Mouse (Mus musculus) right cerebral cortex, postnatal 25 days (tissue): ENCODE measurements around the gene Gpnmb.

Experiments used
- DNase-seq: peaks from one replicate; pipeline ENCODE4 v3.0.0; 2022

Gene Gpnmb

DNA sequence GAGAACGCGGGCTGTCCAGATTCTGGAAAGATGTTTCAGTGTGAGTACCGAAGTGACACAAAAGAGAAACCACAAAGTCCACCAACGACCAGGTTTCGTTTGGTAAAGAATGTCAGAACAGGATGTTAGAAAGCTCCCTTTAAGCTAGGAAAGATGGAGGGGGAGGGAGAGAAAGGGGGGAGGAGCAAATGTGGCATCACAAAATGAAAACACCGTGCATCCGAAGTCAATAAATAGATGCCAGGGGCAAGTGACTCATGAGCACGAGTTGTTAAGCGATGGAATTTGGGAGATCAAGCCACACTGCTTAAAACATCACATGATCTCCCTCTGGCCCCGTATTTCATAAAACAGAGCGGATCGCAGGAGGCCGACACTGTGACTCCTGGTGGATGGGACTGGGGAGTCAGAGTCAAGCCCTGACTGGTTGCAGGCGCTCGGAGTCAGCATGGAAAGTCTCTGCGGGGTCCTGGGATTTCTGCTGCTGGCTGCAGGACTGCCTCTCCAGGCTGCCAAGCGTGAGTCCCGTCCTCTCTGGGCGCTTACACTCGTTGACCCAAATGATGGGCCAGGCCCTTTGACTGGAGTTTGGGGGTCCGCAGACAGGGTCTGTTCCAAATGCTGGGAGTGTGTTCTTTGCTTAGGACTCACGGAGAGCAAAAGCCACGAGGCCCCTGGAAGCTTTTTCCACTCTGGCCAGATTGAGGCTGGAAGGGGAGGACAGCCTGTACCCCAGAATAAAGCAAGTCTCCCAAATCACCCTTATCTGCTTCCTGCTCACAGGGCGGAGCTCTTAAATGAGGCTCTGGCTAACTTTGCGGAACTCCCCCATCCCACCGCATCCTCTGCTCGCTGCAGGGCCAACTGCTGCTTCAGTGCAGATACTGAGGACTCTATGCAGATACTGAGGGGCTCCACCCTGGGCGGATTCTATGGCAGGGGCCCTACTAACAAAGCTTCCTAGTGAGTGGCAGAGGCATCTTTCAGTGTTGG is at the start of gene Gpnmb:
TSS of gene Gpnmb (plus strand) at position 272 of the 993 bp plus-strand sequence.
- DNase-seq = no peak

DNA sequence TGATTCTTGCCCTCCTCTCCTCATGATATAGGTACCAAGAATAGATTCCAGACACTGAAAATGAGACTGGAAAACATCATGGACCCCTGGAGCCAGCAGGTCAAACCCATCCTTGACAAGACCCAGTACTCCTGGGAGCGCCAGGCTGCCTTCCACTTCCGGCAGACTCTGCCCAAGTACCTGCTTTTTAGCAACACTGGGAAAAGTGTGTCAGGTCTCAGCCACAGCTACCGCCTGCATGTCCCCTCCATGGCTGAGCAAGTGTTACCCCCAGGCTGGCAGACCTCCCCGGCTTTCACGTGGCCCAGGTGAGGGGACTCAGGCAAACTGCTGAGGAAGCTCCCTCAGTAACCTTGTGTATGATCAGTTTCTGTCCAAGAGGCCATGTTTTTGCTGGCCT is 46.4 kb upstream of the Gpnmb start:
- no peak for DNase-seq

DNA sequence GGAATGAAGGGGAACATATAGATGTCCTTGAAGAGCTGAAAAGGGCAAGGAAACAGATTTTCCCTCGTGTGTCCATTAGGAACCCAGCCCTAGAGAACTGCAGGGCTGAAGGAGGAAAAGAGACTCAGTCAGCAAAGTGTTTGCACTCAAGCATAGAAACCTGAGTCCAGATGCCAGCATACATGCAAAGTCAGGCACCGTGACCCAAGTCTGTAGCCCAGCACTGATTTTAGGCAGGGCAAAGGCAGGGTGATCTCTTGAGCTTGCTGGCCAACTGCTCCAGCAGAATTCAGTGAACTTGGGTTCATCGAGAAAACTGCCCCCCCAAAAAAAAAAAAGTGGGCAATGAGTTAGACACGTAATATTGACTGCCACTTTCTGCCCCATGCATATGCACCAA is 44.4 kb upstream of the Gpnmb start:
- no peak for DNase-seq

DNA sequence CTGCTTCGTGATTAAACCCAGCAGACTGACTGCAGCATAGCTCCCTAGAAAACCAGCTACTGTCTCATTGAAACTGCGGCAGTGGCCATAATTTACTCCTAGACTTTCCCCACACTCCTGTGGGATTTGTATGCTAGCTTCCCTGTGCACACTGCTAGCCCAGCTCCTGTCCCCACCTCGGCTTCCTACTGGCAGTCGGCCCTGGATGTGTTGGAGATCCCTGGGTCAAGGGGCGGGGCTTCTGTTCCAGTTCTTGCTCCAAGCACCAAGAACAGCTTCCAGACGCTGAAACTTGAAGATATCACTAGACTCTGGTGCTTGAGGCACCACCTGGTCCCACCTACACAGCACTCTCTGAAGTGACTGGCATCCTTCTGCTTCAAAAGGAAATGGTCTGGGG is 38.2 kb upstream of the Gpnmb start:
- no peak for DNase-seq

DNA sequence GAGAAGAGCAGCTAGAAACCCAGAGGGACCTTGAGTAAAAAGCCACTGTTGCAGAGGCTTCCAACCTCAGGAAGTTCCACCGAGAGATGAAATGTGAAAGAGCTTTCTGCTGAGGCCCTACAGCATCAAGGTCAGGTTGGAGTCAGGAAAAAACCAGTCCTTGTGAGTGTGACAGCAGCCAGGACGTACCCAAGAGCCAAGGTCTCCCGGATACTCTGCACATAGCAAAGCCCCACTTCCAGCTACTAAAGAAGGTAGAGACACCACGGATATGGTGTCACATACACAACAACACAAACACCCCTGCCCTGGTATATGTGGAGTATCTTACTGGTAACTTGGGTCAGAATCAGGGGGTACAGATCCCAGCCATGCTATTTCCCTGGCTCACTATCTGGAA is 37.5 kb upstream of the Gpnmb start:
- DNase-seq = no peak

DNA sequence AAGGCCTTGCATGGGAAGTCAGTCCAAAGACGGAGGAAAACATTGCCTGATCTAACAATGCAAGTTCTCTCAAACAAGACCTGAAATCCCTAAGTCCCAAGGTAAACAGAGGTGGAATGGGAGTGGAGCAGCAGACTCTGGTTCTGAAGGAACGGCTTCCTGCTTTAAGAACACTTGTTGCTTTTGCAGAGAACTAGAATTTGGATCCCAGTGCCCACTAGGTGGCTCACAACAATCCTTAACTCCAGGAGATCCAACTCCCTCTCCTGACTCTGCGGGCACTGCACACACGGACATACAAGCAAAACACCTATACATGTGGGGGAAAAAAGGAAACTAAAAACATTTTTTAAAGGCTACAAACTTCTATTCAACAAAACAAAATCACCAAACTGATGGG is 33.0 kb upstream of the Gpnmb start:
- DNase-seq = no peak

DNA sequence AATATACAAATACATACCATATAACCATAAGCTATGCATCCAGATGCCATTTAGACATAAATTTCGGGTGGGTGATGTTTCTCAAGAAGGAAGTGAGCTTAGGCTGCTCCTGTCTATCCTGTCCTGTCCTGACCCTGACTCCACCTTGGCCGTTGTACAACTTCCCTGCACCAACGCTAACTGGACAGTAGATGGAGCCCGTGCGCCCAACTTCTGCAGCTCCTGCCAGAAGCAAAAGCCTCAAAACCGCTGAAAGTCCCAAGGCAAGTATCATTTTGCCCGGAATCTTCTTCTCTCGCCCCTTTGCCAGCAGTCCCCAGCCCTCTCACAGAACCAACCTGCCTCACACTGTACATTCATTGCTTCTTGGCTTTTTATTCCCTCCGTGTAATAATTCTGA is 28.4 kb upstream of the Gpnmb start:
- DNase-seq = peak; percentile 44

DNA sequence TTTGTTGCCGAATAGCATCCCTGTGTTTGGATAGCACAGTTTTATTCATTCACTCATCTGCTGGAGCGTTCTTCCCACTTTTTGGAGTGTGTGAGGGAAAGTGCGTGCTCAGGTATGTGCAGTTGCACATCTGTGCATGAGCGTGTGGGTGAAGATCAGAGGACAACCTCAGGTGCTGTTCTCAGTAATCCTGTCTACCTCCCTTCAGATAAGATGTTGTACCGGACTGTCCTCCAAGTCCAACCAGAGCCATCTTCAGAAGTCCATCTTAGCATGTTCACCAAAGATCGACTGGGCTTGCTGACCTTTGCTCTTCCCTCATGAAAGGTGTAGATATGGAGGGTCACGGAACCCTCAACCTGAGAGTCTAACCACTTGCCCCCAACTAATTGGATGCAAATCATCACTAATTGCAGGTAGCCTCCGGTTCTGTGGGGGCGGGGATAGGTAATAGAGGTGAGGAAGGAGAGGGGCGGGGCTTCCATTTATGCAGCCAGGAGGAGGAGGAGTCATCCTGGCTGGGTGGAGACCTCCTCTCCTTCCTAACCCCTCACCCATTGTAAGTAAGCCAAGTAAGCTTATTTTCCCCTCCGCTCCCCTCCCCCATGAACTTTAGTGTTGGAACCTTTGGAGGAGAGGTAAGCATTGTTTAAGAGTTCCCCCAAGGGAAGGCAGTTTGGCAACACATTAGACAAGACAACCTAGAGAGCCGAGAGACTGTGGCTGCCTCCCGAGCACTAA is 27.8 kb upstream of the Gpnmb start:
- no peak for DNase-seq

DNA sequence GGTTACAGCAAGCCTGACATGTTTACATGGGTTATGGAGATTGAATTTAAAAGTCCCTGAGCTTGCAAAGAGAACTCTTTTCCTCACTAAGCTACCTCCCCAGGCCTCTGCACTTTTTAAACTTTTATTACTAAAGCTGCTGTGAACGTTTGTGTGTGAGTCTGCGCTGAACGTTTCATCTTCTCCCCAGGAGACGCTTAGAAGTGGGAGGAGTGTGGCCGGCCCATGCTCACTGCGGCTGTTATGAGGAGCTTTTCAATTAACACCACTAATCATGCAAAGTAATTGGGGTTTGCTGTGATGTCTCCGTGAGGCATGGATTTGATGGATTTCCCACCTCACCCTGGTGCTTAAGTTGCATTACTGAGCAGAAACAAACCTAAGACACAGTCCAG is 27.2 kb upstream of the Gpnmb start:
- DNase-seq = no peak

DNA sequence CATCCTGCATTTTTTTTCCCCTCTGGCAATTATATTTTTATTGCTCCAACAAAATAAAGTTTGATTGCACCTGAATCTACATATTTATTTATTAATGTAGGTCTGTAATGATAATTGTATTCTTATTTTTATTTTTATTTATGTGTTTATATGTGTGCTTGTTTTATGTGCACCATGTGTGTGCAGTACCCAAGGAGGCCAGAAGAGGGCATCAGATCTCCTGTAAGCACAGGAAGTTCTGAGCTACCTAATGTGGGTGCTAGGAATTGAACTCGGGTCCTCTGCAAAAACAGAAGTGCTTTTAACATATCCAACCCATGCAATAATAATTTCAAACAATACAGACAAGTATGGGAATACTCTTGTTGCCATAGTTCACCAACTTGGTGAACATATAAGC is 26.7 kb upstream of the Gpnmb start:
- DNase-seq = no peak

DNA sequence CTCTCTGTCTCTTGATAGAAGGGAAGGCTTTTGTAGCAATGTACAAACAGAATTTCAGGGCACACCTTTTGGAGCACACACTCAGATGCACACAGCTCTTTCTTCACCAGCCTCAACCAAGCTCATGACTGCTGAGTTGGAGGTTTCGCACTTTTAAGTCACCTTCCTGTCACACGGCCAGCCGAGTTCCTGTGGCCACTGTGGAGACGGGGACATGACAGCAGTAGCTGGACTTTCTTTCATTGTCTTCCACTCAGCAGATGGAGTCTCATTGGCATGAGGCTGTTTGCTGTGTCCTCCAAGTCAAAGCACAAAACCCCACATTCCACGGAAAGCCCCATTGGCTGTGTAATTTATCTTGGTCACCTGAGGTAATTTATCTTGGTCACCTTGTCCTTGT is 25.2 kb upstream of the Gpnmb start:
- no peak for DNase-seq

DNA sequence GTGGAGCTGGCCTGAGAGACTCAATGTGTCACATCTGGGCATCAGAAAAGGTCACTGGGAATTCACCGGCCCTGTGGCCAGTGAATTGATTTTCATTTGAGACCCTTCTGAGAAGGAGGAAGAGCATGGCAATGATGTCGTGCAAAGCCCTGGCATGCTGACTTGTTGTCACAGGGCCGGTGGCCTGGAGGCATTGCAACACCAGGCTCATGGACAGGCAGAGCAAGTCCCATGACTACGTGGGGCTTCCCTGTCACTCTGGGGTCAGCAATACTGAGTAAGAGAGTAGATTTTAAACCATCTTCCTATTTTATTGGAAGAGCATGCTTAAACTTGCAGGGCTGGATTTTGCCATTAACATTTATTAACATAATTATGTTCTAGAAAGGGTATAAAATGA is 23.3 kb upstream of the Gpnmb start:
- DNase-seq = no peak

DNA sequence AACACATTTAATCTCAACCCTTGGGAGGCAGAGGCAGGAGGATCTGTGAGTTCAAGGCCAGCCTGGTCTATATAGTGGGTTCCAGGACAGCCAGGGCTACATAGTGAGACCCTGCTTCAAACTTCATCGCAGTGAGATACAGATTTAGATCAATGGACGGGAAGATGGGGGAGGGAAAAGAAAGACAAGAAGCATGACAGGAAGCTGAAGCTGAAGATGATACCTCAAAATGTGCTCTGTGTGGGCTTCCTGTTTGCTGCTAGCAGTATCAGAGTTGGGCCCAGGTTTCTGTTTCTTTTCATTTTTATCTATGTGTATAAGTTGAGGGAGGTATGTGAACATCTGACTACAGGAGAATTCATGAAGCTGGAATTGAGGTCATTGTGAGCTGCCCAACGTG is 22.9 kb upstream of the Gpnmb start:
- DNase-seq = no peak

DNA sequence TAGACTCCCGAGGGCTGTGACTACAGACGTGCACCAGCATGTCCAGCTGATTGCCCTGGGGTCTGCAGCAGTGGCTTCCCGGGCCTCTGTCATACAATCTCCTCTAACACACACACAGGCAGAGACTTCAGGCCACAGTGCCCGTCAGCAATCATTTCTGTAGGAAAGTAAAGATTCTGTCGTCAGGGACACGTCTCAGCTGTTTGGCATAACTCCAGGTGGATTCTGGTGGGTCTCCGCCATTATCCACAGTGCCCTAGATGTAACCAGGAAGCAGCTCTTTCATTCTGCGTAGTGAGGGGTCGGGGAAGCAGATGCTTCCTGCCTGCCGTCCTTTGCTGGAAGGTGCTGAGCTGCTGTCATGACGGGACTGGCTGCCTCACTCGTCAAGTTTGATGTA is 19.2 kb upstream of the Gpnmb start:
- no peak for DNase-seq

DNA sequence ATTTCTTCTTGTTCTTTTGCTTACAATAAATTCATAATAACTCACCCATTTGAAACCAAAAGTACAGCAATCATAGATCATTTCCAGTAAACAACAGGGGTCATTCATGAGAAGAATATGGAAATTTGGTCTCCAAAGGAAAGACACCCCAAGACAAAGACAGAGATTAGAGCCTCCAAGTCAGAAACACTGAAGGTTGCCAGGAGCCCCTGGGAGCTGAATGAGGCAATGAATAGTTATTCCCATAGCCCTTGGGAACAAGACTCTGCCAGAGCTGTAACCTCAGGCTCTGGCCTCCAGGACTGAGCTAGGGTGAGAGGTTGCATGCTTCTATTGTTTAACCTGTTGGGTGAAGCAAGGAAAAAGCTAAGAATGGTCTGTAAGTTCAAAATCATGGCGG is 17.0 kb upstream of the Gpnmb start:
- no peak for DNase-seq

DNA sequence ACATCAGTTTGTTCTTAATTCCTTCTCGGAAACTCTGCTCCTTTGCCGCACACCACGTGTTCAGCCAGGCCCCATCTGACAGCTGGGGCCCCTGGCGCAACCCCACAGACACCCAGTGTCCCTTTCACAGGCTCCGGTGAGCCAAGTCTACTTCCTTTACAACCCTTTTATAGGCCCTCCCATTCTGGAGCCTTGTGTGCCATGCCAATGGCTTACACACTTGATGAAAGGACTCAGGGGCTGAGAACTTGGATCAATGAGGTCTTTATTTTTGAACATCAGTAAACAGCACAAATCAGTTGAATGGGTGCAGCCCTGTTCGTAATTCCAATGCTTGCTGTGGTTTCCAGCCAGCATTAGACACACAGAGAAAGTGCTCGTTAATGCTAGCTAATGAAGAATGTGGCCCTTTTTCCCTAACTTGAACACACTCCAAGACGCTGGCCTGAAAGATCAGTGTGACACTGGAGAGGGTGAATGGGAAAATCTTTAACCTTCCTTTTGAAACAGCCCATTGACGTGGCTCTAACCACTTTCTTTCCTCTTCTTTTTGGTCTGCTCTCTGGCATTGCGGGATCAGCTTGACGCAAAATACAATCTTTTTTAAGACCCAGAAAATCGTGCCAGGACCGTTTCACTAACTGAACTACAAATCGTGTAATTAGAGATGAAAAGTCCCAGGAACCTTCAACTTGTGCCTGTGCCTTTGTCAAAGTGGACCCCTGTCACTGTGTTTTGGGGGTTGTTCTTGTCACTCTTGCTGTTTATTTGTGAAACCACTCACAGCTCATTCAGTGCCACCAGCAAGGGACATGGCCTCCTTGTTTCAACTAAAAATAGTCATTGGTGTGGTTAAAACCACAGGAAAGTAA is 15.0 kb upstream of the Gpnmb start:
- DNase-seq = peak; percentile 42

DNA sequence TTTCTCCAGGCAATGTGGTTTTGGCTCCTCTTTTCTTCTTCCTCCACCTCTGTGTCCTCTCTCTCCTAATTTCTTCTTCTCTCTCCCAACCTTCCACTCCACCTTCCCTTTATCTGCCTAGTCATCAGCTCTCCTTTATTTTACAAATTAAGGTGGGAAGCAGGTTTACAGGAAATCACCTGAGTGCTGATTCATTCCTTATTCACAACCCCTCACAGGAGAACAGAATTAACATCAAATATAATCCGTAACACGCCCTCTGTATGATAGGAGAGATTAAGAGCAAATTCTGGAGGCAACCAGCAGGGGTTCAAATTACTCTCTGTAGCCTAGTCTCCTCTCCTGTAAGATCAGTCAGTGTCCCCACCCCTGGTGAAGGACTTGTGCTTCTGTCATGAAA is 14.0 kb upstream of the Gpnmb start:
- DNase-seq = no peak

DNA sequence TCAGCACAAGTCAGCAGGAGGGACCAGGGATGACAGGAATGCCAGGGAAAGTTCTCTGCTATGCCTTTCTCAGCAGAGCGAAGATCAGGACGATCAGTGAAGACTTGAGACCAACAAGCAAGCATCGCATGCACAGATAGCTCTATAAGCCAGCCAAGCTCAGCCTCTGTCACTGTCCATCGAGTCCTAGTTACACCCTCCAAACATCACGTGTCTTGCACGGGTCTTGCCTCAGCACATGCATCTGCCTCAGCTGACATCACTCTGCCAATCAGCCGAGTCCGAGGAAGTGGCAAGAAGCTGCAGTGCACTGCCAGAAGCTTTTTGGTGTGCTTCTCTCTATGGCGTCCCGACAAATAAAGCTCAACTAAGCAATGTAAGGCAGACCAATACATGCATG is 13.0 kb upstream of the Gpnmb start:
- no peak for DNase-seq

DNA sequence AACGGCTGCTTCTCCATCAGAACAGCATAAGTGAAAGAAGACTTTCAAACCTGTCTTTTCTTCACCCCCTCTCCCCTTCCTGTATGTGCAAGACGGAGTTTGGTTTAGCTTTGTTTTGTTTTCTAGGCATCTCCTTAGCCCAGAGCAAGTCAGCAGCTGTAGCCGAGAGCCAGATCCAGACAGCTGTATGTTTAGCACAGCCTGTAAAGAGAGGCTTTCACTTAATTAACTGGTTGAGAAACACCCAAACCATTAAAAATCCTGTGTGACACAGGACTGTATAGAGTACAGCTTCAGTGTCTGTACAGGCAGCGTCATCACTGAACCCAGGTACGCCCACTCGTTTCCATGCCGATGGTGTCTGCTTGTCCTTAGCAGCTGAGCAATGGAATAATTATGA is 11.1 kb upstream of the Gpnmb start:
- no peak for DNase-seq

DNA sequence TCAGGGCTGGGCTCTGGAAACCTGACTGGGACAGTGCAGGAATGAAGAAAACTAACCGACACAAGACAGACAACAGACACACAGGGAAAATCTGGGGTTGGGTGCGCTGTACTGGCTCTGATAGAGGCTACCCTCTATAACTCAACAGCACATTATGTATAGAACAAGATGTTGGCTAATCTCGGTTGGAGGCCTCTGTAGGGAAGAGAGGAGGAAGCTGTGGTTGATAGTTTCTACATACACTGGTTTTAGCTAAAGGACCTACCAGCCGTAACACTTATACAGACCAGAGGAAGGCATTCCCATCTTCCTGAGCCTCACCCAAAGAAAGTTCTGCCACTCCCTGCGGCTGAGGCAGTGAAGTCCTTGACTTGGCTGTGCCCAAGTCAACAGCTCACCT is 9.8 kb upstream of the Gpnmb start:
- no peak for DNase-seq

DNA sequence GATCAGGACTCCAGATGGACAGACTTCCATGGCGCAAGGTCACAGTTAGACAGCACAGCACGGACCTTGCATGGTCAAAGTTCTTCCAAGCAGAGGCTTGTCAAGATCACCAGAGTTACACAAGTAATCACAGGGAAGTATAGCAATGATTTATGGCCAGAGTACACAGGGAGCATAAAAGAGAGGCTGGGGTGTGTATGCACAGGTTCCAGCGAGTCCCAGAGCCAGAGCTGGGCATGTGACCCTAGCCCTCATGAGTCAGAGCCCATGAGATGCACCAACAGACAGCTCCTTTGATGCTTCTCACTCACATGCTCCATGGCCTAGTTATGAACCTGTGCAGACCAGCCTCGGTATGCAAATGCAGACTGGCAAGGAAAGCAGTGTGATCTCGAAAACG is 8.3 kb upstream of the Gpnmb start:
- DNase-seq = no peak

DNA sequence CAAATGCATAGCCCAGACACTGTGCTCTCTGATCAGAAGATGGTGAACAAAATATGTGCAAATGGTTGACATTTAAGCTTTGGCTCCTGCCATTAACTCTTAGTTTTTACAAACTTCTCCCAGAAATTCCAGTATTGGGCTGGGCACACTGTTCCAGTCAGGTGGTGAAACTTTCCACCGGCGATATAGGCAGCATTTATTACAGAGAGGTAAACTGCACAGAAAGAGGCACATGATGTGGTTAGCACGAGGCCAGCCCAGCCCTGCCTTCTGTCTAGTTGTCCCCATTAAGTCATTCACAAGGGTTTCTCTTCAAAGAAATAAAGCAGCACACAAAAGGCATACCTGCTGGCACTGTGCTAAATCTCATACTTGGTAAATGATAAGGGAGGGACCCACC is 7.6 kb upstream of the Gpnmb start:
- DNase-seq = no peak

DNA sequence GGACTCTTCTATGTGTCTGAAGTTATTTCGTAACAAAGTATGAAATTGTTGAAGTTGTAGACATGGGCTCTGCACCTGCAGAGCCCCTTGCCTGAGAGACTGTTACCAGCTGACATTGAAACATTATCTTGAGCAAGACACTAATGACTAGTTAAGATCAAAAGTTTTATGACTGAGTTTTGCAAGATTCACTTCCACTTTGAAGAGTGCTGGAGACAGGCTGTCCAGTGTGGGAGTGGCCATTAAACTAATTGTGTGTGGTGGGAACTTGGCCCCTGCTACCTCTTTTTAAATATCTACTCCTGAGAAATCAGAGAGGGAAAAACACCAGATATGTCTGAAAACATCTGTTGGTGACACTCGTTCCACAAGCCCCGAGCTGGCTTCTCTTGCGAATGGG is 5.1 kb upstream of the Gpnmb start:
- no peak for DNase-seq
